Mouse (Mus musculus) heart, embryonic 10.5 days (tissue): ENCODE data around the gene Pbp2. TPM values are rescaled to one million over a fixed set of nuclear protein-coding genes. Genes with fewer than 3 reads are reported as not detected.

Experiments
- DNase-seq: peaks from one replicate; pipeline ENCODE4 v3.0.0-alpha.2; 2017; ENCODE audit warnings: low spot score
- H3K27ac ChIP-seq: fragments of 300-500 bp; sonication (generic); 2 replicates; pipeline ENCODE4 v1.5.1; 2016; ENCODE audit warnings: mild to moderate bottlenecking
- H3K27me3 ChIP-seq: fragments of 300-500 bp; sonication (generic); 2 replicates; pipeline ENCODE4 v1.6.1; 2016; ENCODE audit warnings: mild to moderate bottlenecking; ENCODE audit not compliant: poor library complexity, insufficient read depth, severe bottlenecking
- H3K36me3 ChIP-seq: fragments of 300-500 bp; sonication (generic); 2 replicates; pipeline ENCODE4 v1.6.1; 2016; ENCODE audit warnings: mild to moderate bottlenecking, moderate library complexity
- H3K4me1 ChIP-seq: fragments of 300-500 bp; sonication (generic); 2 replicates; pipeline ENCODE4 v1.6.1; 2016; ENCODE audit warnings: mild to moderate bottlenecking
- H3K4me3 ChIP-seq: fragments of 300-500 bp; sonication (generic); 2 replicates; pipeline ENCODE4 v1.5.1; 2016; ENCODE audit warnings: mild to moderate bottlenecking, moderate library complexity
- H3K9me3 ChIP-seq: fragments of 300-500 bp; sonication (generic); 2 replicates; pipeline ENCODE4 v1.6.1; 2016; ENCODE audit warnings: mild to moderate bottlenecking, moderate library complexity
- WGBS: fragments of 180-500 bp; shearing (Covaris S2); methylation state at CpG from one replicate; pipeline ENCODE4 v1.1.7; 2016; 5-methylcytosine and 5-hydroxymethylcytosine counted together
- polyA plus RNA-seq: library from polyadenylated mRNA; unstranded; fragments of >200 nt; fragmentation: Nextera tagmentation; extraction: Ambion mirVana; gene quantifications from 2 replicates; pipeline ENCODE4 v1.2.1, GENCODE M21; 2016

Gene Pbp2
- polyA plus RNA-seq, 1 experiment from 2014 or later: 0.16 TPM

GRCm38 (mm10) chr6:135324111-135324510 is 13.9 kb upstream of the Pbp2 start:
- no peak for DNase-seq
- Histone ChIP-seq H3K36me3 (no peaks in the 10 kb centered on the region), H3K4me1 (peaks cover 28% of the 10 kb centered on the region), H3K27me3 (no peaks in the 10 kb centered on the region; the same call in 1 of the 2 replicates), H3K27ac (no peak overlapping the region), H3K4me3 (no peak overlapping the region), H3K9me3 (no peaks in the 10 kb centered on the region)
- WGBS: 65% methylated on average over 3 of the region's 3 CpGs

- no peak overlapping the region for H3K4me3 ChIP-seq
- H3K9me3 ChIP-seq: no peaks in the 10 kb centered on the region
- H3K27ac ChIP-seq: peak overlapping the region; percentile 65
- no peaks in the 10 kb centered on the region; the same call in 1 of the 2 replicates for H3K27me3 ChIP-seq
- 53% methylated on average over 16 of the region's 16 CpGs for WGBS
- H3K36me3 ChIP-seq: no peaks in the 10 kb centered on the region
- DNase-seq: no peak
- H3K4me1 ChIP-seq: peaks cover 28% of the 10 kb centered on the region
Observed at GRCm38 (mm10) chr6:135323311-135323982, 13.2 kb upstream of the Pbp2 start.

DNA sequence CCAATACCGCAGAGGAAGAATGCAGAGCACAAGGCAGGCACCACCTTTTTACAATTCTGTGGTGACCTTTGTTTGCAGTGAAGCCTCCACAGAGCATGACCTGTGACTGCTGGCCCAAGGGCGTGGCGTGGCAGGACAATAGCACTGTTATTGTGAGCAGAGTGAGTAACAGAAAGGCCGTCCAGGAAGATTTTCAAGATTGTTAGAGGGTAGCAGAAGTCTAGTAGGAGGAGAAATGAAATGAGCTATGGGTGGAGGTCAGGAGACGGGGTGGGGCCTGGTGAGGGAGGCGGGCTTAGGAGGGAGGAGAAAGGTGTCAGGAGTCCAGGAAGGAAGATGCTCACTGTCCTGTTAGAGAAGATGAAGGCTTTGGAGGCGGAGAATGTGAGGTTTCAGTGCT is 12.5 kb upstream of the Pbp2 start:
- Histone ChIP-seq H3K9me3 (no peaks in the 10 kb centered on the region), H3K4me3 (no peak overlapping the region), H3K4me1 (peaks cover 28% of the 10 kb centered on the region), H3K27me3 (no peaks in the 10 kb centered on the region; the same call in 1 of the 2 replicates), H3K27ac (peak overlapping the region; percentile 65), H3K36me3 (no peaks in the 10 kb centered on the region)
- DNase-seq: no peak
- 68% methylated on average over 7 of the region's 7 CpGs for WGBS

GRCm38 (mm10) chr6:135319431-135319933 is 9.3 kb upstream of the Pbp2 start:
- H3K27me3 ChIP-seq: no peaks in the 10 kb centered on the region
- whole genome bisulfite sequencing: 65% methylated on average over 5 of the region's 5 CpGs
- DNase-seq: no peak

GRCm38 (mm10) chr6:135316141-135316540 is 5.9 kb upstream of the Pbp2 start:
- H3K36me3 ChIP-seq: no peaks in the 10 kb centered on the region
- H3K4me3 ChIP-seq: no peak overlapping the region
- no peak overlapping the region for H3K27ac ChIP-seq
- H3K9me3 ChIP-seq: no peaks in the 10 kb centered on the region
- WGBS: 75% methylated on average over 2 of the region's 2 CpGs
- H3K4me1 ChIP-seq: peaks cover 17% of the 10 kb centered on the region; the same call in 1 of the 2 replicates
- DNase-seq: no peak
- no peaks in the 10 kb centered on the region for H3K27me3 ChIP-seq

More at GRCm38 (mm10) chr6:135319431-135319933, 9.3 kb upstream of the Pbp2 start:
- H3K27ac ChIP-seq: no peak overlapping the region
- no peaks in the 10 kb centered on the region for H3K36me3 ChIP-seq
- H3K4me1 ChIP-seq: peaks cover 28% of the 10 kb centered on the region
- no peak overlapping the region for H3K4me3 ChIP-seq
- H3K9me3 ChIP-seq: no peaks in the 10 kb centered on the region

DNA sequence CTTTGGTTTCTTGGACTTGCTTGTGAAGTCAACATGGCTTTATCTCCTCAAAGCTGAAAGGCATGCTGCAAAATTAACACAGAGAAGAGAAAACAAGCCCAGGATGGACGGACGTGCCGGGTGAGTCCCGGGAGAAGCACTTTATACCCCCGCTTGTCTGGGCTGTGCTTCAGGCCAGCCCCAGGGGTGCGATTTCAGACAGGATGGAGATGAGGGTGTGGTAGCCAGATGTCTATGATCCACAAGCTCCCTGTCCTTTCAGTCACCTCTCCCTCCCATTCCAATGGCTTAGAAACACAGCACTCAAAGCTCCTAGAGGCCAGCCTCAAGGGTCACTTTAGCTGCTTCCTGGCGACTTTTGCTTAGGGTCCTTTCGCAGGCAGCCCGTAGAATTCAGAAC is 3.8 kb upstream of the Pbp2 start:
- Histone ChIP-seq H3K9me3 (no peaks in the 10 kb centered on the region), H3K36me3 (no peaks in the 10 kb centered on the region), H3K27ac (no peak overlapping the region), H3K27me3 (no peaks in the 10 kb centered on the region), H3K4me1 (peaks cover 11% of the 10 kb centered on the region; the same call in 1 of the 2 replicates), H3K4me3 (no peak overlapping the region)
- WGBS: 67% methylated on average over 9 of the region's 9 CpGs
- DNase-seq: no peak

GRCm38 (mm10) chr6:135312038-135312437 is 1.8 kb upstream of the Pbp2 start:
- H3K4me1 ChIP-seq: peaks cover 11% of the 10 kb centered on the region; the same call in 1 of the 2 replicates
- H3K27me3 ChIP-seq: no peaks in the 10 kb centered on the region
- H3K36me3 ChIP-seq: no peaks in the 10 kb centered on the region
- no peak for DNase-seq
- no peak overlapping the region for H3K27ac ChIP-seq
- no peak overlapping the region for H3K4me3 ChIP-seq
- WGBS: 83% methylated on average over 5 of the region's 5 CpGs
- H3K9me3 ChIP-seq: no peaks in the 10 kb centered on the region

DNA sequence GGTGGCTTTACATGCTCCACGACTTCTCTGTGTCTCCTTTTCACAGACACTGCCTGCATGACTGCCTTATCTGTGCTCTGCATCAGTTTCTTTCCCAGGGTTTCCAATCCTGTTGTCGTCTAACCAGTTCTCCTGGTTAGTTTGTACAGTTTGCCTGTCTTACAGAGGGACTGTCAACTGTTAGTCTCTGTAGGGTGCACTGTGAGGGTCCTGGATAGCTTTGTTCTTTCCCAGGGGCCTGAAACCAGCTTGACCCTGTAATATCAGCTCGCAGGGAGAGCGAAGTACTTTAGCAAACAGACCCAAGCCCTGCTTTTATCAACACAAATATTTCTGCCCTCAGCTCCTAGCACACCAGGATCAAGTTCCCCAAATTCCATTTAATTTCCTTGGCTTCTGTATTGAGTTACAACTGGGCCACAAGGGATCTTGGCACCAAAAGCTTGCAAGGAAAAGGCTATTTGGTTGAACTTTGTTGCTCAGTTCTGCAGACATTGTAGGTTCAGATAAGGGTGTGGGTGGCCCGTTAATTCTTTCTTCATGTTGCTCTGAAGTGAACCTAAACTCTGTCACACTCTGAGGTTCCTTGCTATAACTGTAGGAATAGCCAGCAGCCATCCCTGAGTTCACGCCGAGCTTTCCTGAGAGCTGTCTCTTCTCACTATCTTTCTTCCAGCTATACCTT is 5.5 kb downstream of the Pbp2 start:
- Histone ChIP-seq H3K27ac (peak overlapping the region; percentile 57), H3K36me3 (no peaks in the 10 kb centered on the region), H3K27me3 (no peaks in the 10 kb centered on the region), H3K4me3 (no peak overlapping the region), H3K9me3 (no peaks in the 10 kb centered on the region), H3K4me1 (peaks cover 28% of the 10 kb centered on the region)
- no peak for DNase-seq
- WGBS: 38% methylated on average over 7 of the region's 7 CpGs

DNA sequence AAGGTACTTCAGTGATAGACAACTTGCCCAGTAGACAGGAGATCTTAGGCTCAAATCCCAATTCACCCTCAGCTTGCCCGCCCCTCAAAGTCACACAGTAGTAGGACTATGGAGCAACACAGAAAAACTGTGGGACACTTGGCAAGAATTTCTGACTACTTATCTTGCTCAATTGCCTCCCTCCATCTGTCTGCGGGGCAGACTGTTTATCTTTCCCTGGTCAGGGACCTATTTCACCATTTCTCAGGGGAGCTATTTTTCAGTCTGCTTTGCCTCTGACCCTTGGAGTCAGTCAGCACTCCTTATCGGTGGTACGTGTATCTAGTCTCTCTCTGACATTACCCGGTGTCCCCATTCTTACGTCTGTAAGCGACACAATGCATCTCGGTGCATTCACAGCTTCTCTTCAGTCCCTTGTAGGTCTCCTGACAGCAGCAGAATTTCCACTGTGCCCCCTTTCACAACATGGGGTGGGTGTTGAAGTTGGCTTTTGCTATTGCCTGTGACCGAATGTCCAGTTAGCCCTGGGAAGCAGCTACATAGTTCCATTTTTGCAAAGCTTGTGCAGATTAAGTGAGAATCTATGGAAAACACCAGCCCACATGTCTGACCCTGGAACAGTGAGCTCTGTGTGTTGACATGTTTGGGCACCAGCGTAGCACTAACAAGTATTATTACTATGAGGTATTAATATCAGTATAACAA is 7.6 kb downstream of the Pbp2 start:
- no peaks in the 10 kb centered on the region for H3K27me3 ChIP-seq
- H3K4me1 ChIP-seq: peaks cover 28% of the 10 kb centered on the region
- no peak for DNase-seq
- H3K4me3 ChIP-seq: no peak overlapping the region
- WGBS: 45% methylated on average over 10 of the region's 10 CpGs
- no peak overlapping the region for H3K27ac ChIP-seq
- no peaks in the 10 kb centered on the region for H3K36me3 ChIP-seq
- H3K9me3 ChIP-seq: no peaks in the 10 kb centered on the region

- Histone ChIP-seq H3K36me3 (no peaks in the 10 kb centered on the region), H3K9me3 (no peaks in the 10 kb centered on the region), H3K4me1 (peaks cover 28% of the 10 kb centered on the region), H3K4me3 (no peak overlapping the region), H3K27ac (no peak overlapping the region), H3K27me3 (peaks cover 6% of the 10 kb centered on the region; the same call in 1 of the 2 replicates)
- WGBS: 77% methylated on average over 4 of the region's 4 CpGs
- DNase-seq: no peak
Observed at GRCm38 (mm10) chr6:135300469-135300868, 9.7 kb downstream of the Pbp2 start.

DNA sequence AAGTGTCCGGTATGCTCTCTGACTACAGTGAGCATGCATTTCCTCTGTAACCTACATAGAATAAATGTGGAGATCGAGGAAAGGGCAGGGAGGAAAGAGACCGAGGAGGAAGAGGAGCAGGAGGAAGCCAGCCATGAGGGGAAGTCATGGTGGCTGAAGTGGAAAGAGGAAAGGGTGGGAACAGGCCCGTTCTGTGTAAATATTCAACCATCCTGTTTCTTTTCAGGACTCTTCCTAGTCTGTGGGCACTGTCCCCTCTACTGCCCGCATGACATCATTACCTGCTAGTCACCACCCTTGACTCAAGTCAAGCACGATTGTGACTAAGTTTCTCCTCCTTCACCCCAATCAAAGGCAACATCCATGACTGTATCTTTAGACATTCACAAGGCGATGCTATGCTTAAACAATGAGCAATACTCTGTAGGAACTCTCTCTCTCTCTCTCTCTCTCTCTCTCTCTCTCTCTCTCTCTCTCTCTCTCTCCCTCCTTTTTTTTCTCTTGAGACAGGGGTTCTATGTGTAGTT is 11.1 kb downstream of the Pbp2 start:
- Histone ChIP-seq H3K4me1 (peaks cover 18% of the 10 kb centered on the region), H3K27ac (no peak overlapping the region), H3K27me3 (peaks cover 8% of the 10 kb centered on the region; the same call in 1 of the 2 replicates), H3K36me3 (no peaks in the 10 kb centered on the region), H3K9me3 (no peaks in the 10 kb centered on the region), H3K4me3 (no peak overlapping the region)
- 69% methylated on average over 7 of the region's 7 CpGs for WGBS
- DNase-seq: no peak

DNA sequence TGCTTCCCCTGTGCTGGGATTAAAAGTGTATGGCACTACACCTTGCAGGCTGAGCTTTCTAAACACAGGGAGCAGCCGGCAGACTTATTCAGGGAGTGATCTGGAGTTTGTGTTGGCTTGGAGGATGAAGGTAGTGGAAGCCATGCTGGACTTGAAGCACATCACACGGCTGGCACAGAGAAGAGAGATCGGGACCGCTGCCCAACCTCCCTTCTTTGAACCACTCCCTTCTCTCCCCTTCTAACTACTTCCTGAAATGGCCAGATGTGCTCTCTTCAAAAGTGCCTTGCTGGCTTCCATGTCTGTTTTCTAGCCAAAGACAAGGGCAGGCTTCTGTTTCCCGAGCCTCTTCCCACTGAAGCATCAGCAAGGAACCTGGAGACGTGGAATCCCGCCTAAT is 12.6 kb downstream of the Pbp2 start:
- peaks cover 8% of the 10 kb centered on the region; the same call in 1 of the 2 replicates for H3K27me3 ChIP-seq
- WGBS: 86% methylated on average over 7 of the region's 7 CpGs
- no peak for DNase-seq

More for the DNA sequence above, 12.6 kb downstream of the Pbp2 start:
- Histone ChIP-seq H3K27ac (no peak overlapping the region), H3K4me3 (no peak overlapping the region), H3K9me3 (no peaks in the 10 kb centered on the region), H3K4me1 (peaks cover 8% of the 10 kb centered on the region), H3K36me3 (no peaks in the 10 kb centered on the region)
